Mouse (Mus musculus) retina, postnatal 1 day (tissue): Measurements from ENCODE around the gene Trp53bp2.

ENCODE experiments used
- DNase-seq: peaks from one replicate; pipeline ENCODE4 v3.0.0-alpha.2; 2012

Trp53bp2 gene

DNA sequence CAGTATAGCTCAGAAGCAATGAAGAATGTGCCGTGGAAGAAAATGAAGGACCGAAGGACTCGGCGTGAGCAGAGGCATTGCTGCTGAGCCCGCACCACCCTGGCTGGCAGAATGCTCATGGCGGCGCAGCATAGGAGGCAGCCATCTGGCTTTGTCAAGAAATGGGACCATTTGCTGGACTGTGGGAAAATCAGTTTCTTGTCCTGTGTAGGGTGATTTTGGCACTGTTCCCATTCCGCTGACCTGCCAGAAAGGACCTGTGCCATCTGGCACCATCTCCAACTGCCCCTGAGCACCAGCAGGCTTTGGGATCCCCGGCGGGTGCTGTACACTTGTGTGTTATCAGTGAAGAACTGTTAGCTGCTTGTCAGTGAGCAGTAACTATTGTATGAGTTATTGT, 52.8 kb downstream of the Trp53bp2 start:
- peak; percentile 58 for DNase-seq

DNA sequence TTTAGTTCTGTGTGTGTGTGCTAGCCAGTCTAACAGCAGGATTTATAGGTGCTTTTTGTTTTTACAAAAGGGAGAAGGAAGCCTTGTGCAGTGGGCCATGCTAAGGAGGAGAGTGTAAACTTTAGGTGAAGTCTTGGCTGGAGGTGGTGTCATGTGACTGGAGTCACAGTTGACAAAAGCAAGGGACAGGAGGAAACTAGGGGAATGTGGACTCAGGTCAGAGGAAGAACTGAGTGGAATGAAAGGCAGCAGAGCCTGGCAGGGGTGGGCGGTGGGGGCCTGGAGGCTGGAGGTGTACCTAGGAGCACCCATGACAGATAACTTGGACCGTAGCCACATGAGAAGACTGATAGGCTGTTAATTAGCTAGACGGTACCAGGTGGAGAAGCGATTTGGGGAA, 56.3 kb downstream of the Trp53bp2 start:
- DNase-seq, result no peak

DNA sequence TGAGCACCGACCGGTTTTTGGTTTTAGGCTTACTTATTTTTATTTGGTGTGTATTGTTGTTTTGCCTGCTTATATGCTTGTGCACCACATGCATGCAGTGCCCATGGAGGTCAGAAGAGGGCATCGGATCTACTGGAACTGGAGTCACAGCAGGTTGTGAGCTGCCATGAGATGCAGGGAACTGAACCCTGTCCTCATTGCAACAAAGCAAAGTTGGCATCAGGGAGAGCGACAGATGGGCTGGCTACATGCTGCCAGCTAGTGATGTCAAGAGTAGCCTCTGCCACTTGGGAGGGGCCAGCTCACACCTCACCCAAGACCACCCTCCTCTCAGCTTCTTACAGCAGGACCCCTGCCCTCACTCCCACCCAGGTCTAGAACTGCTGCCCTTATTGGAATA, 57.0 kb downstream of the Trp53bp2 start:
- DNase-seq, result peak; percentile 8

DNA sequence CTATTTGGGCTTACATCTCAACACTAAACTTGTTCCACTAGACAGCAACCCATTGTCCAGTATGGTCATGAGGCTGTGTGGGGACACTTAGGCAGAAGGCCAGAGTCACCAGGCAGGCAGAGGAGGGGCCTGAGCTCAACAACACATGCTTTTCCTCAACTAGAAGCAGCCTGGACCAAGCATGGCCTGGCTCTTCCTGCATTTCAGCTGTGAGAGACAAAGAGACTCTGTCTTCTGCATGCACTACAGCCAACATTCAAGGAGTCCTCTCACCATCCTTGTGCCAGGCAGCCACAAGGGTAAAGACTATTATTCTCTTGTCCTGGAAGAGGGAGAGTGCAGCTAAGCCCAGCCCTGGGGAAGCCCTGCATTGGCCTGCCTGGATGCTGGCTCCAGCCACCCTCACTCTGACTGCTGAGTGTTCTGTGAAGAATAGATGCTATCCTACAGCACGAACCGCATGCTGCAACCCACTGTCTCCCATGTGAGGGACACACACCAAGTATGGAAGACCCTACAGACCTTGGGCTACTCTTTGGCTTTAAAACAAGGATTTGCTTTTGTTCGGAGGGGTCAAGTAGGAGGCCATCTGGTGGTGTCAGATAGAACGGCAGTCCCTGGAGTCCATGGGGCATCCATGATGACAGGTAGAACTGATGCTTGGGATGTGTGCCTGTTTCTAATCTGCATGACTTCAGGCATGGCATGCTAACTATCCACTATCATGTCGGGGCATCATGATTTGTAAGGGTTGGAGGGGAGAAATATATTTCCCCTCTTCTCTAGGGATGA, 66.2 kb downstream of the Trp53bp2 start:
- no peak for DNase-seq

DNA sequence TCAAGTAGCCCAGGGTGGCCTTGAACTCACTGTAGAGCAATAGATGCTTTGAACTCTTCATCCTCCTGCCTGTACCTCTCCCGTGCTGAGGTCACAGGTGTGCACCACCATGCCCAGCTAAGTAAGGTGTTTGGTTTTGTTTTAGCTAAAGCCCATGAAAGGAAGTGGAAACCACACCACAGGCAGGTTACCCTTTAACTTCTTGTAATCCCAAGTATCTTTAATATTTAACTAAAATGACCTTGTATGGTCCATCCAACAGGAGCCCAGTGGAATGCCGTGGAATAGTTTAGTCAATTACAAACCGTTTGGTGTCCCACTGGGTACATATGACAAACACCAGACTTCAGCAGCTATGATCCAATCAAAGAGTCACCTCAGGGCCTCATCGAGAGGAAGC, 70.0 kb downstream of the Trp53bp2 start:
- DNase-seq, result no peak

DNA sequence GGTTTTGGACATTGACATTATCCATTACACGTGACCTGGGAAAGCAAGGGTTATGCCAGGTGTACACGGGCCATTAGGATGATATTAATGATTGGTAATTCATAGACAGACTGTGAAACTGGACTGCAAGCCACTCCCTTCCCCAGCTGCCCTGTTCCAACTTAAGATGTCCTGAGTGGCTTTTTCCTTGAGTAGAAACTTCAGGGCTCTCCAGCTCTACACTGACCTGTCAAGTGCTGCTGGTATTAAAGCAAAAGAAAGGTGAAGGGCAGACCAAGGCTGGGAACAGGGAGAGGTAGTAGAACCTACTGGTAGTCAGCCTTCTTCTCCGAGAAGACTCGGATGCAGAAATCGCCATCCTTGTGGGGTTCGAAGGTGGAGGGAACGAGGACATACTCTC, 72.2 kb downstream of the Trp53bp2 start:
- DNase-seq, result no peak

DNA sequence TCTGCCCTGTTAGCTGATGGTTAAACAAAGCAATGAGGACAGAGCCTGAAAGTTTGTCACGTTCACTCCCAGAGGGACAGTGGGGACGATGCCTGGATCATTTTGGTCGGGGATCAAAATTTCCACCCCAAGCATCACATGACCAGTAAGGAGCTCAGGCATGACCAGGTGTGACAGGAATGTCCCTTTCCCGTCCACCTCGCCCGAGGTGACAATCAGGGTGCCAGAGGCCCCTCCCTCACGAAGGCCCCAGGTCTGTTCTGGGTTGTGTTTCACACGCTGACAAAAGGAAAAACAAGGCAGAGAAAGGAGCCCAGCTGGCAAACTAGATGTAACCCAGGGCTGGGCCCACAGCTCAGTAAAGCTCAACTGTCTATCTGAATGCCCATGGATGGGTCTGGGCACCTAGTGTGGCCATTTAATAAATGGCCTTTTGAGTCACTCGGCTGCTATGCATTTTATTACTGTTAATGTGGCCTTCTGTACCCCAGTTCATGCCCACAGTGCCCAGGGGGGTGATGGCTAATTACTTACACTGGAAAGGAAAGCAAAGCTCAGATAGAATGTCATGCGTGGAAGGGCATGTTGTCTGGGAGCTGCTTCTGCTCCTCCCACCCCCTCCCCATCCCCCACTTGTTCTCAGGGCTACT, 72.8 kb downstream of the Trp53bp2 start:
- DNase-seq, result no peak

DNA sequence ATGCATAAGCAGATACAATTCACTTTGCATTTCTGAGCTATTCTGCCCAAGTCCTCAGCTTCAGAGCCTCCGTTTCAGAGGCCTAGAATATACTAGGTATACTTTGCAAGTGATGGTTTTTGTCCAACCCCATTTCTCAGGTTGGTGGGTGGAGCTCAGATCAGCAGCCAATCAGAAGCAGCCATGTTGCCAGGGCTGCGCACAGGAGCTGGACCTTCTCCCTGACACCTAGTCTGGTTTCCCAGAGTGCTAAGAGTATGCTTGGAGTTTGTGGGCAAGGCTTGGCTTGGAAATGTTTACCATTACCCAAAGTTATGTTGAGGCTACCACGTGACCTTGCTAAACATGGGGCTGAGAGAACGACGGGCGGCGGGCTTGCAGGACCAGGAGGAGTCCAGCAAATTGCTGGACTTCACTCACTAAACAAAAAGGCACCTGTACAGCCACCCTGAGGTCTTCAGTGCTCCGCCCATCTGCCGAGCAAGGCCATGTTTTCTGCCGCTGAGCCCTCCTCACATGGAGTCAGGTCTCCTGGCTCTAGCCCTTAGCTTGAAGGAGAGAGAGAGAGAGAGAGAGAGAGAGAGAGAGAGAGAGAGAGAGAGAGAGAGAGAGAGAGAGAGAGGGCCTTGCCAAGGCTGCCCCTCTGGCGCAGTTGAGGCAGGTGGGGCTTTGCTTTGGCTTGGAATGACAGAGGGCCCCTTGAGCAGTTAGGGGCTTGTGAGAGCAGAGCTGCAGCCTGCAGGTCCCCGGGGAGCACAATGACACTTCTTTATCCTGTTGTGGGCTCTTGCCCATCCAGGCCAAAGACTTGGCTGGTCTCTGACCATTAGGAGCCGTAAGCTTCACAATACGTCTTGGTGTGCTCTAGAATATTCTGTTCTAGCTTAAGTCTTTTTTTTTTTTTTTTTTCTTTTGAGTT, 74.3 kb downstream of the Trp53bp2 start:
- no peak for DNase-seq

DNA sequence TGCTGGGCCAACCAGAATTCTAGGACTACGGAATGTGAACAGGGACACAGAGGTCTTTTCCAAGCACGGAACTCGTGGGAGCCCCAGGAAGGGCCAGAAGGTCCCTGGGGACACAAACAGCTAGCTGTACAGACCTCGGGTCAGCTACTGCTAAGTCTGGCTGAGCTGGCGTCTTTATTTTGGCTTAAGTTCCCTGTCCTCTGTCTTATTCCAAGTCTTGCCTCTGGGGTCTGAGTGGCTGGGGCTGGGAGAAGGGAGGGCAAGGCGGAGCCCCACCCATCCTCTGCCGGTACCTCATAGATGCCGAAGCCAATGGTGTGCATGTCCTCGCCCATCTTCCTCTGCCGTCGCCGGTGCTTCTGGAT, 74.9 kb downstream of the Trp53bp2 start:
- no peak for DNase-seq

DNA sequence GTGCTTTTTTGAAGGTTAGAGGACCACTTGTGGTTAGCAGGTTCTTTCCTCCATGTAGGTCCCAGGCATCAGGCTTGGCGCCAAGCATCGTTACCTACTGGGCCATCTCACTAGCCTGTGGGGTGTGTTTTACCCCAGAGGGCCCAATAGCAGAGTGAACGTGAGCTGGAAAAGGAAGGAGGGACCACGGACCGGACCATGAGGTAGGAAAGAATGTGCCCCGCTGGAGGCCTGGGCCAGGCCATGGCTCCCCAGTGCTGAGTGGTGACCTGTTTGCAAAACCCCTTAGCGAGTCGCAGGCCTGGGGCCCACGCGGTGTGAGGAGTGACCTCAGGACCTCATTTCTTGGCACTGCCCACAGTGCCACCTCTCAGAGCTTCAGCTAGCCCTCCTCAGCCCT, 79.5 kb downstream of the Trp53bp2 start:
- DNase-seq, result no peak

DNA sequence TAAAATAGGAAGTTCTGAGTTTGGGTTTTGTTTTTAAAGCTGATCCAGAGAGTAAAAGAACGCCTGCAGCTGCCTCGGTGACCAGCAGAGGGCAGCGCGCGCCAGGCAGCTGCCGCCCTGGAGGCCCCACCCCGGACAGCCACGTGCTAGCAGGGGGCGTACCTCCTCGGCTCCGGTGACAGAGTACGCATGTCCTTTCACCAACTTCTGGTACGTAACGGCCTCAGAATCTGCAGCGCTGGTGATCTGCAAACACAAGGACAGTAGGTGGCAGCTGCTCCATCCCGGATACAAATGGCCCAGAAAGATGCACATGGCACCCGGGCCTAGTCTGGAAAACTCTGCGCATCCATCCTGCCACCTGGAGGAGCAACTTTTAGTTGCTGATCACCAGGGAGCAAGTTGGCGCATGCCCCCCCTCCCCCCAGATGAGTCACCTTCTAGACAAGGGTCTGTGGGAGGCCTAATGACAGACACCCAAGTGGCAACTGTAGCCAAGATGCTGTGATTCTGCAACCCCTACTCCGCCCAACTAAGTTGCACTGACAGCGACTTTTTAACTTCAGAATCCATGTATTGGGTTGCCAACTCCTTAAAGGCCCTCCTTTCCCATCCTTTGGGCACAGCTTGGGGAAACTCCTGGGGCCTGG, 81.0 kb downstream of the Trp53bp2 start:
- peak; percentile 93 for DNase-seq

DNA sequence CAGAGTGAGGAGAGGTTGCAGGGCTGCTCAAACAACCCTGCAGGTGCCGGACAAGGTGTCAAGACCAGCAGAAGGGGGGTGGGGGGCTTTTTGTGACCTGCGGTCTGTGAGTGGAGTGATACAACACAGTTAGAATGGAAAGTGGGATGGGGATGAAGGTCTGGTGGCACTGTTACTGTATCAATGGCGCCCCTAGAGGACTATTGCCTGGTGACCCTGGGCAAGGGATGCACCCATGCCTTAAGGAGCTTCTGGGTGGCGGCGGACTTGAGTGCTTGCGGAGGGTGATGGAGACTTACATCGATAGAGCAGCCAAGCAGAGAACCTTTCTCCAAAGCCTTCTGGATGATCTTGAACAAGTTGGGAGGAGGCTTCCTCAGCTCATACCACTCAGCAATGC, 81.6 kb downstream of the Trp53bp2 start:
- DNase-seq, result peak; percentile 45

DNA sequence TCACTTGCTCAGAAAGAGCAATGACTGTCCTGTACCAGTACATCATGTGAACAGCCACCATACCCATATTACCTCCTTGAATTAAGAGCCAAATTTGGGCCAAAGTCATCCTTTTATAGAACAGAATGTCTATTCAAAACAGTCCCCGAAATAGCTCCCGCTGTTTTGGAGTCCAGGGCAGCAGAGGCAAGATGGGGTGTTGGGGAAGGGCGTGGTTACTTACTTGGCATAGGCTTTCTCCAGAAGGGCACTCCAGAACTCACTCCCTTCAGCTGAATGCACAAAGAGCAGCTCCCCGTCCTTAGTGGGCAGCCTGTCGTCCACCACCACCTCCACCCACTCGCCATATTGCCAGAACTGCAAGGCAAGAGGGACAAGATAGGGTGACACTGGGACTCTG, 82.9 kb downstream of the Trp53bp2 start:
- no peak for DNase-seq

DNA sequence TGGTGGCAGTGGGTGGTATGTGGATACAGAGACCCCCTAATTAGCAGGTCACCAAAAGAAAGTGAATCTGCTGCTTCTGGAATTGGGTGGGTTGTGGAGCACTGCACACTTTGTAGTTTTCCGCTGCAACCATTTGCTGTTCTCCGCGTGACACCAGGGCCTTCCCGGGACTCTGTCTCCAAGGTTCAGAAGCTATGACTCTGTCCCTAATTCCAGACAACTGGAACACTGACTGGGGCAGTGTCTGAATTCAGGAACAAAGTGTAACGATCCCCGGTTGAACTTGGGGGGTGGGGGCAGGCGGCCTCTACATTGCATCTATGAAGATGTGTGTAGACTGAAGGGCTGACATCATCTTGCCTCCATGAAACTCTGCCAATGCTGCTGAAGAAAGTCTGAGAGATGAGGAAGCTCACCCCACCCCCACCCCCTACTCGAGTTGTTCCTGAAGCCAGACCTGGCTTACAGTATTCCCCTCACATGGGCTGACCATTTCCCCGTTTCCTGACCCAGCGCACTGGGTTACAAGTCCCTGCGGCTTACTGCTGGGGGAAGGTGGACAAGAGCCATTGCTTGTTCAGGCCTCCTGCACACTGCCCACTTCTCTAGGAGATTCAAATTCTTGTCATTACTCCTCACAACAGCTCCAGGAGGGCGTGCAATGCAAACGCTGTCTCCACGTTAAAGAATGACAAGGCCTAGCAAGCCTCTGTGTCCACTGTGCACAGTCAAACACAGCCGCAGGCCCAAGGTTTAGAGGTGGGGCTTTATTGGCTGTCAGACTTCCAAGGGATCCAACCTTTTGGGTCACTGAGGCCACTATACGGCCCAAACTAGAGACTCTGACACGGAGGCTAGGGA, 85.5 kb downstream of the Trp53bp2 start:
- DNase-seq, result no peak

DNA sequence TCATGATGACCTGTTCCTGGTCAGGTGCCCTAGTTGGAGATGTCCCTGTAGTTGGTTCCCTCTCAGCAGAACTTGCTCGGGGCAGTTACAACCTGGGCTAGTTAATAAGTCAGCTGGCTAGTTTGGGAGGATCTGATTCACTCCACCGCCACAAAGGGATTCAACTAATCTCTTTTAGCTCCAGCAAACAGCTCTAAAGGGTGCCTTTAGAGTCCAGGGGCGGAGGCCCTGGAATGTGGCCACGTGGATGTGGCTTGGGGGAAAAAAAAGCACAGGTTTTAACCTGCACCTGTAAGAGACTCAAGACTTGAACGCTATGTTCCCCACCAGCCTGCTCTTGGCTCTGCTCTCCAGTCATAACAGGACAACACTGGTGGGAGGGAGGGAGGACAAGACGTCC, 87.7 kb downstream of the Trp53bp2 start:
- no peak for DNase-seq

DNA sequence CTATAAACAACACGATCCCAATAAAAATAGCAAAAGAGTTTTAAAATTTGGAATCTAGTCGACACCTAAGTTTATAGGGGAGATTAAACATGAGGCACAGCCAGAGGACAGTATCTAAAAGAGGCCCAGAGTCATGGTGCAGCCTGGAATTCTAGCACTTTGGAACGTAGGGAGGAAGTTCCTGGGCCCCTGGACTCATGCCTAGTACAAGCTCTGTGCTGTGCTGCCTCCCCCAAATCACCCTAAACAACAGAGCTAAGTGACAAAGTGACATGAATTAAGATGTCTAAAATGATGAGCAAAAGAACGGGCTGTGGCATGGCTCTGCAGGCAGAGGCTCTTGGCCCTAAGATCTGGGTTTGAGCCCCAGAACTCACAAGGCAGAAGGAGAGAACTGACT, 88.8 kb downstream of the Trp53bp2 start:
- no peak for DNase-seq

DNA sequence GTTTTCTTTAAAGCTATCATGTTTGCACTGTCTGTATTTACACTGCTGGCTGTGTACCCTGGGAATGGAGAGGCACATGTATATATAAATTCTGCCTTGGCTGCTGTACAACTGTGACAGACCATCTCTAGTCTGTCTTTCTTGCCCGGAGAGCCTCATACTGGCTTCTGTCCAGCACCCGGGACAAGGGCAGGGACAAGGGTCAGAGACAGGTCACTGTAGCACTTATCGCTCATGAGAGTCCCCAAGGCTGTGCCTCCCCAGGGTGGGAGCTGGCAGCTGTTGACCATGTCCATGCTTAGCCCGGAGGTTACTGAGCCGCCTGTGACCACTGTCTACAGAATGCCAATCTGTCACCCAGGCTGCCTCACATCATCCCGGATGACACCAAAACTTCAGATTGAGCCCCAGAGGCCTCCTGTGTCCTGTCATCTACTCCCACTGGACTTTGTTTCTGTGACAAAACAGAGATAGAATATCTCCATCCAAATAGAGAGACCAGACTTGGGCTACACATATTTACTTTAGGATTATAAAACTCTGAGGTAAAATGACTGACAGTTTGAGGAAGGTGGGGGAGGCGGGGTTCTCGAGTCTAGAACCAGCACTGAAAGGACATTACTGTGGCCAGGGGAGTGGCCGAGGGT, 90.6 kb downstream of the Trp53bp2 start:
- peak; percentile 27 for DNase-seq

DNA sequence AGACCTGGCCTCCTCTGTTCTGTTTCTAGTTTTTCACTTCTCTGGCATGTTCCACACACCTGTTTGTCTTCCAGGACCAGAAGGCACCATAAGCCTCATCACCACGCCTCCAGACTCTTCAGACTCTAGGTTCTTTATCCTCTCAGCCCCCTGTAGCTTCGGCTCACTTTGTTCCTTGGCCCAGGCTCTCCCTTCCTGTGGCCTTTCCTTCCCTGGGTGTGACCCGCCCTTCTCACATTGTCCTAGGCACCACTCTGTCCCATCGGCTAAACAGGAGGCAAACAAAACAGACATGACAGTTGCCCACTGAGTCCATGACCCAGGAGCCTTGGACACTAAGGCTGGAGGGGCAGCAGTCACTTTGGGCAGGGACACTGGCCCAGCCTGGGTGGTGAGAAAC, 91.3 kb downstream of the Trp53bp2 start:
- DNase-seq, result no peak

DNA sequence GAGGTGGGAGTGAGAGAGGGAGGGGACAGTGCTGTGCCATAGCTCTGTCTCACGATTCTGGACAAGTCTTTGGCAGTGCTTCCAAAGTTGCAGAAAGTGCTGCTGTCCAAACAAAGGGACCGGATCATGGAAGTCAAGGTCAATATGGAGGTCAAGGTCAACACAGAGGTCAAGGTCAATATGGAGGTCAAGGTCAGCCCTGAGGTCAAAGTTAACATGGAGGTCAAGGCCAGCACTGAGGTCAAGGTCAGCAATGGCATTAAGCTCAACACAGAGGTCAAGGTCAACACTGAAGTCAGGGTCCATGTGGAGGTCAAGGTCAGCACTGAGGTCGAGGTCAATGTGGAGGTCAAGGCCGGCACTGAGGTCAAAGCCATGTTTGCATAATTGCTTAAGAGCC, 91.9 kb downstream of the Trp53bp2 start:
- no peak for DNase-seq

DNA sequence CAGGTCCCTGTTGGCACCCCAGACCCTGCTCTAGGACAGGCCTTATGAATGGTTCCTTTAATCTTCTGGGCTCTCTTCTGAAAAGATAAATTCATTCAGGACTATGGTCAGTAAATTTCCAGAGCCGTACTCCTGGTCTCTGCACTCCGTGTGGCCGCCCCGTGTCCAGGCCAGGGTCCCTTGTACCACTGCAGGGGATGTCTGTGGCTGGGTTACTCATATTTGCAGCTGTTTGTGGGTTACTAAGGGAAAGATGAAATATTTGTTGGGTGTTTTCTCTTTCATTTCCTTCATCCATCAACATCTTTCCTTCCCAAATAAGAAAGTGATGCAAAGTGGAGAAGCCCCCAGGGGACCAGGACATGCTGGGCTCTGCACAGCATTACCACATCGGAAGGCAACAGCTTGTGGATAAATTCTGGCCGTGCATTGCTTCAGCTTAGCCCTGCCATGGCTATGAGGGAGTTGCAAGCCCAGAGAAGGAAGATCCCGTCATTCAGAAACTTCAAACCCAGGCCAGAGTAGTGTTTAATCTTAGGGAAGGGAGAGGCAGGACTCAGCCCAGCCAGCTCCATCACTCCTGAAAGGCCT, 92.9 kb downstream of the Trp53bp2 start:
- no peak for DNase-seq

DNA sequence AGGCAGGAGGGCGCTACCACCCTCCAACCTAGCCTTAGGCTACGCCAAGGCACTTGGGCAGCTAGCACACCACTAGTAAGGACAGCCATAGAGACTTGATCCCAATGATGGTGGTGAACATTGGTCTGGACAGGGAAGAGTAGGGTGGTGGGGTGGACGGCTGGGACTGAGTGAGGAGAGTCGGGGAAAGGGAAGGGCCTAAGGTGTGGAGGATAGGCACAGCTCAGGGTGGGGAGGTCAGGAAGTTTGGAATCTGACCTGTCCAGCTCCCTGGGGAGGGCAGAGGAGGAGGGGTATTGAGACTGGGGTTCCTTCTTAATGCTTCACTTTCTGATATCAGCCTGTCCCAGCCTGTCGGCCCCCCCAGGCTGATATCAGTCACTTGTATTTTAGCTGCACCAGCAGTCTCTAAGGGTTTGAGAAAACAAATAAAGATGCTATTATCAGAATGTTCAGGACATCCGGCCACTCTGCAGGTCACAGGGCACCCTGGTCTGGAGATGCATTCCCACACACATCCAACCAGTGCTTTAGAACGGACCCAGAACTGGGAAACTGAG, 93.6 kb downstream of the Trp53bp2 start:
- no peak for DNase-seq
